Mouse (Mus musculus) right cerebral cortex, postnatal 14 days (tissue): ENCODE measurements at regions not wholly inside any gene's neighbourhood (a gene's known extent, or its start where the extent isn't known, plus 50 kb on each side); places are given as distances from the start of the nearest gene placed in this dataset.
A peak's percentile ranks its signal among the peaks of the same experiment; 100 is the strongest.

Source experiments
- DNase-seq: peaks from one replicate; pipeline ENCODE4 v3.0.0; 2022

GRCm38 (mm10) chr4:152614356-152615100, 136.9 kb upstream of the Kcnab2 start:
- DNase-seq, result peak; percentile 71
